Mouse (Mus musculus): ENCODE measurements around the gene Grhpr. TPM values are rescaled to one million over a fixed set of nuclear protein-coding genes. Genes with fewer than 3 reads are reported as not detected.
A peak's percentile ranks its signal among the peaks of the same experiment; 100 is the strongest.

The Grhpr gene
- total and polyA plus RNA-seq, 2 experiments from 2014 or later: 18.2 to 31.1 TPM

GRCm38 (mm10) chr4:45012105-45012975 lies 31.1 kb downstream of the Grhpr start, which contains the start of gene Zbtb5:
TSS of gene Zbtb5 (minus strand) at chr4:45012412.
- ATAC-seq (ENCODE audit: low FRiP score): peak; percentile 99
- Histone ChIP-seq H3K4me2 (ENCODE audit: low read depth, low read length, poor library complexity, severe bottlenecking) (peak within 1 kb of the TSS; percentile 86), H3K27ac (ENCODE audit: low read depth, low read length) (peak within 1 kb of the TSS; percentile 86), H3K9me3 (ENCODE audit: low read length) (no peaks in the 10 kb centered on the region), H3K4me3 (ENCODE audit: low read depth, low read length) (peak within 1 kb of the TSS; percentile 68), H3K9ac (replicated peaks; ENCODE audit: low read length, poor library complexity, severe bottlenecking) (peak within 1 kb of the TSS; percentile 86), H3K27me3 (ENCODE audit: insufficient read depth, low read length) (no peaks in the 10 kb centered on the region), H3K36me3 (ENCODE audit: insufficient read depth, low read length) (no peaks in the 10 kb centered on the region), H3K4me1 (ENCODE audit: insufficient read depth, low read length) (peaks cover 8% of the 10 kb centered on the region; the same call in 1 of the 2 replicates)
- TF ChIP-seq CTCF (IDR thresholded peaks at IDR 0.05): no peak
- under 1% methylated on average over 55 of the region's 63 CpGs for WGBS
- peak; percentile 100 for DNase-seq (ENCODE audit: low spot score)

GRCm38 (mm10) chr4:45013031-45013431 lies 31.8 kb downstream of the Grhpr start:
- peak overlapping the region; percentile 71 for H3K9ac ChIP-seq (replicated peaks; ENCODE audit: low read length, poor library complexity, severe bottlenecking)
- DNase-seq (ENCODE audit: low spot score) (no peak), ATAC-seq (ENCODE audit: low FRiP score) (no peak)
- WGBS: 1% methylated on average over 13 of the region's 13 CpGs
- H3K9me3 ChIP-seq (ENCODE audit: low read length): no peaks in the 10 kb centered on the region
- H3K27me3 ChIP-seq (ENCODE audit: insufficient read depth, low read length): no peaks in the 10 kb centered on the region
- H3K4me1 ChIP-seq (ENCODE audit: insufficient read depth, low read length): peaks cover 8% of the 10 kb centered on the region; the same call in 1 of the 2 replicates
- no peaks in the 10 kb centered on the region for H3K36me3 ChIP-seq (ENCODE audit: insufficient read depth, low read length)
- peak overlapping the region; percentile 75 for H3K27ac ChIP-seq (ENCODE audit: low read depth, low read length)
- H3K4me2 ChIP-seq (ENCODE audit: low read depth, low read length, poor library complexity, severe bottlenecking): peak overlapping the region; percentile 86
- peak overlapping the region; percentile 68 for H3K4me3 ChIP-seq (ENCODE audit: low read depth, low read length)
- no peak for TF ChIP-seq CTCF (IDR thresholded peaks at IDR 0.05)

DNA sequence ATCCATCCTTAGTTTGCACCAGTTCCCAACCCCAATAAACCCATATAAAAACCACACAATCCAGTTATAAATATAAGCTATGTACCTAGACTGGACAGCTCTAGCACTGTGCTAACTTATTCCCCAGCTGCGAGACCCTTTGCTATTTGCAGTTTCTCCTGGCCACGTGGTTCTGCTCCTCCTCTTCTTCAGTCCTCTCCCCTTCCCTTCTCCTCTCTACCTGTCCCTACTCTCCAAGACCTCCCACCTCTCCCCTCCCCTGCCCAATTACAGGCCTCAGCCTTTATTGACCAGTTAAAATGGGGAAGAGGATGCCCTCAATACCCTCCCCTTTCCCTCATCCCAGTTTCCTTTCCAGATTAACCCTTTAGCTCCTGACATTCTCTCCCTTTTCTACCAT lies 32.3 kb downstream of the Grhpr start:
- Histone ChIP-seq H3K4me2 (ENCODE audit: low read depth, low read length, poor library complexity, severe bottlenecking) (peak overlapping the region; percentile 86), H3K4me3 (ENCODE audit: low read depth, low read length) (peak overlapping the region; percentile 68), H3K9ac (replicated peaks; ENCODE audit: low read length, poor library complexity, severe bottlenecking) (no peak overlapping the region), H3K4me1 (ENCODE audit: insufficient read depth, low read length) (peaks cover 8% of the 10 kb centered on the region; the same call in 1 of the 2 replicates), H3K27me3 (ENCODE audit: insufficient read depth, low read length) (no peaks in the 10 kb centered on the region), H3K9me3 (ENCODE audit: low read length) (no peaks in the 10 kb centered on the region), H3K36me3 (ENCODE audit: insufficient read depth, low read length) (no peaks in the 10 kb centered on the region), H3K27ac (ENCODE audit: low read depth, low read length) (no peak overlapping the region)
- no peak for DNase-seq (ENCODE audit: low spot score)
- WGBS: 11% methylated on average over 2 of the region's 2 CpGs
- no peak for ATAC-seq (ENCODE audit: low FRiP score)
- no peak for TF ChIP-seq CTCF (IDR thresholded peaks at IDR 0.05)

GRCm38 (mm10) chr4:45015615-45016014 lies 34.4 kb downstream of the Grhpr start:
- H3K27ac ChIP-seq (ENCODE audit: low read depth, low read length): no peak overlapping the region
- 11% methylated on average over 3 of the region's 3 CpGs for WGBS
- DNase-seq (ENCODE audit: low spot score) (peak; percentile 59), ATAC-seq (ENCODE audit: low FRiP score) (no peak)
- H3K36me3 ChIP-seq (ENCODE audit: insufficient read depth, low read length): no peaks in the 10 kb centered on the region
- H3K9me3 ChIP-seq (ENCODE audit: low read length): no peaks in the 10 kb centered on the region
- TF ChIP-seq CTCF (IDR thresholded peaks at IDR 0.05): peak; percentile 86
- no peaks in the 10 kb centered on the region for H3K27me3 ChIP-seq (ENCODE audit: insufficient read depth, low read length)
- H3K4me1 ChIP-seq (ENCODE audit: insufficient read depth, low read length): peaks cover 10% of the 10 kb centered on the region; the same call in 1 of the 2 replicates
- no peak overlapping the region for H3K4me2 ChIP-seq (ENCODE audit: low read depth, low read length, poor library complexity, severe bottlenecking)
- no peak overlapping the region for H3K4me3 ChIP-seq (ENCODE audit: low read depth, low read length)
- peak overlapping the region; percentile 37 for H3K9ac ChIP-seq (replicated peaks; ENCODE audit: low read length, poor library complexity, severe bottlenecking)

GRCm38 (mm10) chr4:45018452-45018980 lies 37.3 kb downstream of the Grhpr start, which contains the start of gene Polr1e:
TSS of gene Polr1e (plus strand) at chr4:45018583.
- 0% methylated on average over 29 of the region's 29 CpGs for WGBS
- ATAC-seq (ENCODE audit: low FRiP score): peak; percentile 80
- no peaks in the 10 kb centered on the region for H3K9me3 ChIP-seq (ENCODE audit: low read length)
- H3K4me3 ChIP-seq (ENCODE audit: low read depth, low read length): peak within 1 kb of the TSS; percentile 74
- no peaks in the 10 kb centered on the region for H3K27me3 ChIP-seq (ENCODE audit: insufficient read depth, low read length)
- peak within 1 kb of the TSS; percentile 96 for H3K4me2 ChIP-seq (ENCODE audit: low read depth, low read length, poor library complexity, severe bottlenecking)
- peak within 1 kb of the TSS; percentile 67 for H3K9ac ChIP-seq (replicated peaks; ENCODE audit: low read length, poor library complexity, severe bottlenecking)
- H3K36me3 ChIP-seq (ENCODE audit: insufficient read depth, low read length): peaks cover 6% of the 10 kb centered on the region; the same call in 1 of the 2 replicates
- peak within 1 kb of the TSS; percentile 18; the same call in 1 of the 2 replicates for H3K27ac ChIP-seq (ENCODE audit: low read depth, low read length)
- no peak for TF ChIP-seq CTCF (IDR thresholded peaks at IDR 0.05)
- peaks cover 10% of the 10 kb centered on the region; the same call in 1 of the 2 replicates for H3K4me1 ChIP-seq (ENCODE audit: insufficient read depth, low read length)
- peak; percentile 90 for DNase-seq (ENCODE audit: low spot score)

Data from midbrain, postnatal 0 days (tissue).